13 mouse cellular contexts compared by ENCODE assay signal in the genomic region with DNA sequence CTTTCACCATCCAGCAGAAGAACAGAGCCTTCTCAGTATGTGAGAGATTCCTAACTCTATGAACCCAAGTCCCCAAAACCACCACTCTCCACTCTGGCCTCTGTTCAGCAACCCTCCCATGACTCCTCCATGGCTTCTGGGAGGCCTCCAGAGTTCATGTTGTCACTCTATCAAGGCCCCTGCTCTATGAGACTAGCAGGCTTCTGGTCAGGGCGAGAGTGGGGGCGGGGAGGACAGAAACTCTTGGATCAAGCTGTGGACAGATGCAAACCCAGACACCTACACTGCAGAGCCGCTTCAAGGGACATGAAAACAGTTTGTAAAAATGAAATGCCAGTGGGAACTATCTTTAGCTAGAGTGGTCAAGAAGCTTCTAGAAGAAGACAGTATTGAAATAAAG.
"Had no signal": no experiment of that assay in that cellular context is flagged by ENCODE, and none has a peak within 500 bp of the region (broad histone marks: within the 10 kb centered on the region; RNA-seq: fewer than 3 reads in every experiment).

No protein-coding gene starts in this region.

- DNase-seq: lung, adult 18-20 months; lung, embryonic 14.5 days; lung, postnatal 10 days; lung, postnatal 4 days; midbrain, embryonic 14.5 days; retina, postnatal 1 day; right cerebral cortex, adult 18-20 months; right cerebral cortex, postnatal 25 days; right cerebral cortex, postnatal 4 days; spleen, adult 18-20 months; thymus, adult 18-20 months; thymus, postnatal 14 days; thymus, postnatal 36 days had no signal
